Mouse (Mus musculus): Measurements from ENCODE around the gene Mettl8.

Mettl8 gene

GRCm38 (mm10) chr2:71033987-71034386 lies 21.4 kb downstream of the Mettl8 start:
- CTCF ChIA-PET: no interaction called here

GRCm38 (mm10) chr2:71033014-71033413 lies 22.4 kb downstream of the Mettl8 start:
- CTCF ChIA-PET: interaction anchor here (0.7 kb wide), 1 partner anchor 27 kb away, joined by 3 read pairs; no protein-coding TSS in a partner anchor

DNA sequence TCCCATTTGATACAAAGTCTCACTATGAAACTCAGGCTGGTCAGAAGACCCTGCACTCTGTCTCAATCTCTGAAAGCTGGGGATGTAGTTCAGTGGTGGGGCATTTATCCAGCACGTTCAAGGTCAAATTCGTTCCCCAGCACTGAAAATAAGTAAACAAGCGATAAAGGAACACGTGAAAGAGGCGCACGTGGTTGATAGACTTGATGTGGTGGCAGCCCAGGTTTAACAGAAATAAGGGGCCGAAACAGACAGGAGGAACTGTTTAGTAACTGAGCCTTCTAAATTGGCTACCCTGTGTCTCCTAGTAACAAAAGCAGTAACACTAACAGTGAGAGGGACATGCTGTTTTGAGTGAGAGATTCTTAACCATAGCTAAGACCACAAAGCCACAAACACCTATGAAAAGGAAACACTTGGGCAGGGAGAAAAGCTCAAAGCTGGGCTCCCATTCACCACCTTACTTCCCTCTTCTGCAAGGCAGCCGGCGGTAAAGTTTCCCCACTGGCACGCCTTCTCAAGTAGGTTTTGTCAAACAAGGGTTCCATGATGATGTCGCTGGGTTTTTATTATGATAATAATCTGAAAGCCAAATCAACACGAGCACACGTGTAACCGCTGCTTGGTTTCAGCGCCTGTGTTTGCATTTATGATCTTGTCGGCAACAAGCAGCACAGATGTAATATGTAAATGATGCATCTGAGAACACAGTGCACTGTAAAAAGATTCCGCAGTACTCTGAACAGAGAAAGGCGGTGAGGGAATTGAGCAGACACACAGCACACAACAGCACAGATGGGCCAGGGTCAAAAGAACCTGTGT lies 23.2 kb downstream of the Mettl8 start:
- CTCF ChIA-PET: interaction anchor here (0.7 kb wide), 1 partner anchor 28 kb away, joined by 3 read pairs; no protein-coding TSS in a partner anchor

DNA sequence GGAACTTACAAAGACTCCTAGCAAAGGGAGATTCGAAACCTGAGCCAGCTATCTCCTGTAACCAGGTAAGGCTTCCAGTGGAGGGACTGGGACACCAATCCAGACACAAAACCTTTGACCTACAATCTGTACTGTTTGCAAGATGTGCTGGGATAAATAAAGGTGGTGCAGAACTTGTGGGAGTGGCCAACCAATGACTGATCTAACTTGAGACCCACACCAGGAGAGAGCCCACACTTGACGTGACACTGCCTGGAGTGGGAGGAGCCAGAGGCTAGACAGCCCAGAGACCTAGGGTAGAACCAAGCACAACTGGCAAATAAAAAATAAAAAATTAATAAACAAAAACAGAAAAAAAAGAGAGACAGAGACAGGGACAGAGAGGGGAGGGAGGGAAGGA lies 24.7 kb downstream of the Mettl8 start:
- CTCF ChIA-PET: no interaction called here

DNA sequence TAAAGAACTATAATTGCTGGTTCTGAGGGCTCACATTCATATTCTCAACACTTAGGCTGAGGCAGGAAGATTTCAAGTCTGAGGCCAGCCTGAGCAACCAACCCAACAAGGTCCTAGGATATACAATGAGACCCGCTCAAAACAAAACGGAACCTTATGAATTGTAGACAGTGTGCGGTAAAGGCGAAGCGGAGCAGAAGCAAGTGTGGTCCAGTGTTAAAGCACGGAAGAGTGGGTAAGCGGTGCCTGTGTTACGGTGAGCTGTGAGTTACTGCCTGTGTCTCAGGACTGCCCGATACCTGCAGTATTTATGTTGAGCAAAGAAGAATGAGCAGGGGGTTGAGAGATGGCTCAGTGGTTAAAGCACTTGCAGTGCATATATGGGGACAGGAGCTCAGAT lies 27.8 kb downstream of the Mettl8 start:
- CTCF ChIA-PET: no interaction called here

GRCm38 (mm10) chr2:71026787-71027186 lies 28.6 kb downstream of the Mettl8 start:
- CTCF ChIA-PET: no interaction called here

GRCm38 (mm10) chr2:71025576-71026315 lies 29.6 kb downstream of the Mettl8 start:
- CTCF ChIA-PET: no interaction called here

DNA sequence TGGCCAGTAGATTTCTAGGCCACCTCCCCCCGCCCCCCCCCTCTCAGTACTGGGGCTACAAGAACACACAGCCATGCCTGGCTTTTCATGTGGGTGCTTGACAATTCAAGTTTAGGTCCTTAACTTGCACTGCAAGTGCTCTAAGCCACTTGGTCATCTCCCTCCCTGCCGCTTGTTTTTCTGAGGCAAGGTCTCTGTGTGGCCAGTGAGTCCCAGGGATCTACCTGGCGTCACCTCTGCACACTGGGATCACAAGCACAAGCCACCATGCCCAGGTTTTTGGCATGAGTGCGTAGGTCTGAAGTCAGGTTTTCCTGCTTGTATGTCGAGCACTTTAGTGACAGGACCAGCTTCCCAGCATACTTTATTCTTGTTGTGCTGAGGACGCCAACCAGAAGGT lies 31.4 kb downstream of the Mettl8 start:
- CTCF ChIA-PET: interaction anchor here (0.7 kb wide), 1 partner anchor 68 kb away, joined by 5 read pairs; no protein-coding TSS in a partner anchor

GRCm38 (mm10) chr2:71022991-71023390 lies 32.4 kb downstream of the Mettl8 start:
- CTCF ChIA-PET: no interaction called here

- CTCF ChIA-PET: no interaction called here
These were observed 34.7 kb downstream of the Mettl8 start for GRCm38 (mm10) chr2:71020674-71021073.

GRCm38 (mm10) chr2:71019704-71020375 lies 35.5 kb downstream of the Mettl8 start:
- CTCF ChIA-PET: interaction anchor here (0.5 kb wide), 1 partner anchor 227 kb away, joined by 6 read pairs; no protein-coding TSS in a partner anchor

DNA sequence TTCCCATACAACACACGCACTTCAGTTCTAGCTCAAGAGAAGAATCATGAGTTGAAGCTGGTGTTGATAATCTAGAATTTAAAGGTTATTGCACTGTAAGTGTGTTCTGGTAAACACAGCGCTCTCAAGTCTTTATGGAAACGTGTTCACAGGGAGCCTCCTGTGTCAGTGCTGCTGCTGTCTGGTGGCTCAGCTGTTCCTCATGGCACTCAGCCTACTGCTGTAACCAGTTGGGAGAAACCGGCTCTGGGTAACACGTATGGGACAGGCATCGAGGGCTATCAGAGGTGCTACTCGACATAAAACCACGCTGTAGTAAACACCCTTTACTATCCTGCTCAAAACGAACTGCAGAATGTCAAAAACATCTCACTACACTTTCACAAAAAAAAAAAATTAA lies 36.1 kb downstream of the Mettl8 start:
- CTCF ChIA-PET: no interaction called here

DNA sequence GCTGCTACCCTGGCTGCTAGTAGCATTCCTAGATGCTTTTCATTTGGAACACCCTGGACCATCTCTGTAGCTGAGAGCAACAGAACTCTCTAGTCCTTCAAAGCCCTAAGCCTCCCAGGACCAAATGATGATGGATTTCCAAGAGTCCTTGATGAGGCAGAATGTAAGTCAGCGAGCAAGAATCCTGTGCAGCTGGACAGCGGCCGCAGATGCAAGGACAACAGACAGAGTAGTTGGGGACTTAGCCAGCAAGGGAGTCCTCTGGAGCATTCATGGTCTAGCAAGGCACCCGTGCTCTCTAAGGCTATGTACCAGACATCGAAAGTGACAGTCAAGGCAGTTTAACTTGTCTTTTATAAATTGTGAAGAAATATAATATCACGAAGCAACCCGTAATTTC lies 41.9 kb downstream of the Mettl8 start:
- CTCF ChIA-PET: no interaction called here

DNA sequence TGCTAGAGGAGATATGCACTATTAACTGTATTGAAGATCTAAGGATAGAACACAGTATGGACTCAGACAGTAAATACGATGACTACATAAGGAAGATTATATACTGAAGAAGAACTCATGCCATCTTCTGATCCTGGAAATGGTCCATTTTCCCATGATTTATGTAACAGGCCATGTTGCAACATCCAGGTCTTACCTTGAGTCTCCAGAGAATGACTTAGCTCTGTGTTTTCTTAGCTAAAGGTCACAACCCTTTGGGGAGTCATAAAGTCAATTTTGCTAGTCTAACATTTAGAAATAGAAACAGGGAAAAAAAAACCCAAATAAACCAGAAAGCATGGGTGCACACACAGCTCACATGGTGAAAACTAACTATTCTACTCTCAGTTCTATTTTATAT lies 43.6 kb downstream of the Mettl8 start:
- CTCF ChIA-PET: no interaction called here

GRCm38 (mm10) chr2:71004354-71004753 lies 51.0 kb downstream of the Mettl8 start:
- CTCF ChIA-PET: no interaction called here

GRCm38 (mm10) chr2:71002509-71002908 lies 52.9 kb downstream of the Mettl8 start:
- CTCF ChIA-PET: no interaction called here

- CTCF ChIA-PET: interaction anchor here (0.7 kb wide), 1 partner anchor 140 kb away, joined by 4 read pairs; no protein-coding TSS in a partner anchor
These were observed 56.6 kb downstream of the Mettl8 start for GRCm38 (mm10) chr2:70998771-70999170.

DNA sequence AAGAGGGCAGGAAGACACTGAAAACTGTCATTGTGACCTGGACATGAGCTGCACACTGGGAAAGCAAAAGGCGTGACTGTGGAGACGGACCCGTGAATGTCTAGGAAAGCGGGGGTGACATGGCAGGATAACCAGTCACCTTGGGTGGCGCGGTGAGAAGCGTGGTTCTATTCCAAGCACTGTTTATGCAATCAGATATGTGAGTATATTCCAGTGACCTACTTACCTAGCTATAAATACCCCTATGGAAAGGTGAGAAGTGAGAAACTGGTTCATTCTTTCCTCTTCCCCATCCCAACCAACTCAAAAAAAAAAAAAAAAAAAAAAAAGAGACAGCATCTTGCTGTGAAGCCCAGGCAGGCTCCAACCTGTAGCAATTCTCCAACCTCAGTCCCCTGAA lies 58.9 kb downstream of the Mettl8 start:
- CTCF ChIA-PET: no interaction called here

GRCm38 (mm10) chr2:70995900-70996299 lies 59.5 kb downstream of the Mettl8 start:
- CTCF ChIA-PET: no interaction called here

GRCm38 (mm10) chr2:70993740-70994139 lies 61.6 kb downstream of the Mettl8 start:
- CTCF ChIA-PET: no interaction called here

GRCm38 (mm10) chr2:70992715-70993114 lies 62.7 kb downstream of the Mettl8 start:
- CTCF ChIA-PET: no interaction called here

- CTCF ChIA-PET: no interaction called here
These were observed 65.2 kb downstream of the Mettl8 start for GRCm38 (mm10) chr2:70990196-70990595.

Data from spleen, embryonic (tissue).